Mouse (Mus musculus): Measurements from ENCODE around the gene Cdkn1c. TPM values are rescaled to one million over a fixed set of nuclear protein-coding genes. Genes with fewer than 3 reads are reported as not detected.

Cdkn1c gene
- total RNA-seq (2012; rRNA removed), result 9.5 and 10.0 TPM in 2 replicates
- polyA plus RNA-seq (2012; ENCODE audit: insufficient read depth in 1 of 2, insufficient read length in 2 of 2, low read depth in 1 of 2, low replicate concordance in 2 of 2, missing spikeins in 1 of 2), result 10 to 100 TPM in 1 of 2 experiments, not detected in 1; 11.9 TPM

DNA sequence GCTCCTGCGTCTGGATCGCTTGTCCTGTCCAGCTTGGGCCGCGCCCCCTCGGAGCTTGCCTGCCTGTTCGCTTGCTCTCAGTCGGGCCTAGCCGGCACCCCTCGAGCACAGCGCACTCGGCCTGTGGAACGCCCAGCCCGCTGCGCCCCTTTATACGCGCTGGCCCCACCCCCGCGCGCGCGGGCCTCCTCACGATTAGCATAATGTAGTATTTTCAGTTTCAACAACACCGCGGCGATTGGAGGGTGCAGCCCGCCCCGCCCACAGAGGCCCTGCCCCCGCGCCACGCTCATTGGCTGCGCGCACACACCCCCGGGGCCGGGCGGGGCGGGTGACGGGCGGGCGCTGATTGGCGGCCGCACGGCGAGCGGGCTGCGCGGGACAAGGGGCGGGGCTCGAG, at the start of gene Cdkn1c:
Gene Cdkn1c (minus strand): TSS at position 177 of the 400 bp plus-strand sequence.
- Histone ChIP-seq H3K36me3 (ENCODE audit: control insufficient read depth in 1 of 2, insufficient read depth in 2 of 2, low read length in 2 of 2) (peaks cover 0 to 16% of the 10 kb centered on the region in 2 experiments; a peak in 2 of 4 replicates), H3K27ac (ENCODE audit: control insufficient read depth, low read depth, low read length) (no peak within 1 kb of the TSS), H3K4me3 (ENCODE audit: control insufficient read depth in 1 of 2, insufficient read depth in 1 of 2, low read depth in 2 of 2, low read length in 2 of 2) (peak within 1 kb of the TSS; percentile 19 to 38; a peak in 3 of 4 replicates), H3K79me2 (ENCODE audit: control insufficient read depth, insufficient read depth, low read length, poor library complexity) (peaks cover 7% of the 10 kb centered on the region; the same call in 1 of the 2 replicates), H3K27me3 (ENCODE audit: control insufficient read depth in 1 of 2, insufficient read depth in 2 of 2, low read length in 2 of 2) (no peaks in the 10 kb centered on the region), H3K9me3 (replicated peaks; ENCODE audit: insufficient read depth, low read length) (no peaks in the 10 kb centered on the region), H3K4me1 (ENCODE audit: control insufficient read depth in 1 of 2, insufficient read depth in 2 of 2, low read length in 2 of 2) (peaks cover 0 to 18% of the 10 kb centered on the region in 2 experiments; a peak in 2 of 4 replicates), H3K9ac (ENCODE audit: control insufficient read depth, low read depth, low read length, poor library complexity, severe bottlenecking) (peak within 1 kb of the TSS; percentile 49)
- TF ChIP-seq TBP (IDR thresholded peaks at IDR 0.05; ENCODE audit: low read depth, low read length) (peak; percentile 58; the same call in 1 of the 2 replicates), MAX (IDR thresholded peaks at IDR 0.05; ENCODE audit: low read length) (no peak), ETS1 (IDR thresholded peaks at IDR 0.05; ENCODE audit: low read depth, low read length) (no peak), MAZ (IDR thresholded peaks at IDR 0.05; ENCODE audit: low read depth, low read length) (peak; percentile 41; the same call in 1 of the 2 replicates), MYB (IDR thresholded peaks at IDR 0.05; ENCODE audit: low read depth, low read length) (no peak), GABPA (IDR thresholded peaks at IDR 0.05; ENCODE audit: low read depth, low read length) (no peak), USF1 (IDR thresholded peaks at IDR 0.05; ENCODE audit: low read depth, low read length) (0 out of 2 replicates have a peak, but pooled peaks have one; percentile 20), MYC (IDR thresholded peaks at IDR 0.05; ENCODE audit: low read depth, low read length) (no peak), BHLHE40 (IDR thresholded peaks at IDR 0.05; ENCODE audit: borderline replicate concordance, low read depth, low read length) (no peak), UBTF (IDR thresholded peaks at IDR 0.05; ENCODE audit: borderline replicate concordance, insufficient read depth, low read depth, low read length) (no peak), ELF1 (IDR thresholded peaks at IDR 0.05; ENCODE audit: low read depth, low read length) (no peak), NRF1 (IDR thresholded peaks at IDR 0.05; ENCODE audit: insufficient read depth, low read depth, low read length, poor library complexity, severe bottlenecking) (peak; percentile 32; the same call in 1 of the 2 replicates), RCOR1 (IDR thresholded peaks at IDR 0.05; ENCODE audit: low read depth, low read length) (no peak), MAFK (IDR thresholded peaks at IDR 0.05; ENCODE audit: borderline replicate concordance, low read depth, low read length) (no peak), ZKSCAN1 (IDR thresholded peaks at IDR 0.05; ENCODE audit: low read depth, low read length) (no peak), POLR2A (IDR thresholded peaks at IDR 0.05; ENCODE audit: control insufficient read depth in 1 of 2, insufficient read depth in 1 of 2, low read depth in 1 of 2, low read length in 2 of 2, poor library complexity in 1 of 2) (peak; percentile 61 to 63; a peak in 2 of 4 replicates), NELFE (IDR thresholded peaks at IDR 0.05; ENCODE audit: low read depth, low read length) (no peak)
- DNase-seq (ENCODE audit: low read depth, low spot score), result peak; percentile 90

DNA sequence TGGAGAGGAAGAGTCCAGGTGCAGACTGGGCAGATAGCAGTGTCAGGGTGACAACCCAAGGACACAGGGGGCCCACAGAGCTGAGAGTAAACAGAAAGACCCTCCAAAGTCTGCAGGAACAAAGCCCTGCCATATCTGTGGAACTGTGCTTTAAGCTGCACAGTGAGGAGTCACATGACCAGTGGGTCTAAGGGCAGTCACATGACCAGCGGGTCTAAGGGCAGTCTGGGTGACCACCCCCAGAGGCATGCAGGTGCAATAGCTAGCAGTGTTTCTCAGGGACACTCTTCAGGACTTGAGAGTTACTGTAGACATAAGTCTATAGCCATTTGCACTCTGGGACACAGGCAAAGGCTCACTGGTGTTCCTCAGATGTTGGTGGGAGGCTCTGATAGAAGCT, 48.7 kb upstream of the Cdkn1c start:
- Histone ChIP-seq H3K9ac (ENCODE audit: control insufficient read depth, low read depth, low read length, poor library complexity, severe bottlenecking) (no peak overlapping the region), H3K27me3 (ENCODE audit: control insufficient read depth in 1 of 2, insufficient read depth in 2 of 2, low read length in 2 of 2) (no peaks in the 10 kb centered on the region), H3K4me3 (ENCODE audit: control insufficient read depth in 1 of 2, insufficient read depth in 1 of 2, low read depth in 2 of 2, low read length in 2 of 2) (no peak overlapping the region), H3K4me1 (ENCODE audit: control insufficient read depth in 1 of 2, insufficient read depth in 2 of 2, low read length in 2 of 2) (peaks cover 0 to 9% of the 10 kb centered on the region in 2 experiments; a peak in 2 of 4 replicates), H3K79me2 (ENCODE audit: control insufficient read depth, insufficient read depth, low read length, poor library complexity) (no peaks in the 10 kb centered on the region), H3K36me3 (ENCODE audit: control insufficient read depth in 1 of 2, insufficient read depth in 2 of 2, low read length in 2 of 2) (no peaks in the 10 kb centered on the region; a peak in 1 of 4 replicates), H3K27ac (ENCODE audit: control insufficient read depth, low read depth, low read length) (no peak overlapping the region), H3K9me3 (replicated peaks; ENCODE audit: insufficient read depth, low read length) (no peaks in the 10 kb centered on the region)
- no peak for DNase-seq (ENCODE audit: low read depth, low spot score)
- TF ChIP-seq MYC (IDR thresholded peaks at IDR 0.05; ENCODE audit: low read depth, low read length), result no peak
- TF ChIP-seq USF1 (IDR thresholded peaks at IDR 0.05; ENCODE audit: low read depth, low read length), result peak; percentile 65

Data from MEL (cell line).